Mouse (Mus musculus): ENCODE measurements around the gene Slc51a.

Slc51a gene

DNA sequence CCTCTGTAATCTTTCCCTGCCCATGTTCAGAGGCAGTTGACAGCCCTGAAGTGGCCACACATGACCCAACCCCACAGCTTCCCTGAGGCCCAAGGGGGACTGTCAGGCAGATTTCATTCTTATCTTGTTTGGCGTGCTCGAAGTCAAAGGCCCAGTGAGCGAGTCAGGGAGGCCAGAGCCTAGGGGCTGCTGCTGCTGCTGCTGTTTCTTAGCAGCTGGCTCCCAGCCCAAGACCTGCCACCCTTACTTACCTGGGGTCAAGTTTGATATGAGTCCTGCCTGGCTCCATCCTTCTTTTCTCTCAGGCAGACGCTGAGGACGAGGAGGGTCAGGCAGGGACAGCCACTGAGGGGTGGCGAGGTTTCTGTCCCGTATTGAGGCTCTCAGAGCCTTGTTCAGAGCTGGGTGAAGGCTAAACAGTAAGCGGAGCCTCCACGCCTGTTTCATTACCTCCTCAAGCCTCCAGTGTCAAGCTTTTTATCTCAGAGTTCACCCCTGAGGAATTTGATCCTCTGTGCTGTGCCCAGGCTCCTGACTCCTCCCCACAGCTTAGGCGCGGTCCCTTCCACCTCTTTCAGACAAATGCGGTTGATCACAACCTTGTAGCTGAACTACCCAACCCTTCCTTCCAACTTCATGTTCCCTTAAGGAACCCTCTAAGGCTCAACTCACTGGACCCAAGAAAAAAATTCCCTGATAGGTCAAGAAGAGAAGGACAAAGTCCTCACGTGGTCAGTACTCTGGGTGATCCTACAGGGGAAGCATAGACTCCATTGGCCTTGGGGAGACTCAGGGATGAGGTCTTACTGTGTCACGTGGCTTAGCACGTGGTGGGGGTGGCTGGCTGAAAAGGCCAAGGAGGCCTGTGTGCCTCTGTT lies at the start of gene Slc51a:
Gene Slc51a (minus strand): TSS at position 646 of the 878 bp plus-strand sequence.
- no peak for DNase-seq

- no peak for DNase-seq
Observed at GRCm38 (mm10) chr16:32535157-32535751, 47.6 kb upstream of the Slc51a start.

GRCm38 (mm10) chr16:32532878-32533826 lies 45.5 kb upstream of the Slc51a start:
- DNase-seq, result no peak

GRCm38 (mm10) chr16:32526906-32527305 lies 39.2 kb upstream of the Slc51a start:
- DNase-seq, result no peak

GRCm38 (mm10) chr16:32524244-32524615 lies 36.6 kb upstream of the Slc51a start:
- DNase-seq, result no peak

- peak; percentile 20 for DNase-seq
Observed at GRCm38 (mm10) chr16:32523462-32524243, 36.0 kb upstream of the Slc51a start.

- no peak for DNase-seq
Observed at GRCm38 (mm10) chr16:32522578-32523194, 35.0 kb upstream of the Slc51a start.

DNA sequence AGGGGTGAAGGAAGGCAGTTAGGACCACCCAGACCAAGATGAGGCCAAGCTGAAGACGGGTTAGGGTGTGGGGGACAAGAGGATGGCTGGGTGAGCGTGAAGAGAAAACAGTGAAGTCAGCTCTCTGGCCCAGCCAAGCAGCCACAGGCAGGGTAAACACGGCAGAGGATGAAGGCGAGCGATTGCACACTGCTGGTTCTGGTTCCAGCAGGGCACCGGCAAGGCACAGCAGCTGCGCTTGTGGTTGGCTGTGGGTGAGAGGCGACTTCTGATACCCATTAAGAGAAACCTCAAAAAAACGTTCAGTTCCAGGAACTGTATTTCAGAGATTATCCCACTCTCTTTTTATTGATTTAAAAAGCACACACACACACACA lies 32.7 kb upstream of the Slc51a start:
- no peak for DNase-seq

- DNase-seq, result no peak
Observed at GRCm38 (mm10) chr16:32519656-32520371, 32.1 kb upstream of the Slc51a start.

DNA sequence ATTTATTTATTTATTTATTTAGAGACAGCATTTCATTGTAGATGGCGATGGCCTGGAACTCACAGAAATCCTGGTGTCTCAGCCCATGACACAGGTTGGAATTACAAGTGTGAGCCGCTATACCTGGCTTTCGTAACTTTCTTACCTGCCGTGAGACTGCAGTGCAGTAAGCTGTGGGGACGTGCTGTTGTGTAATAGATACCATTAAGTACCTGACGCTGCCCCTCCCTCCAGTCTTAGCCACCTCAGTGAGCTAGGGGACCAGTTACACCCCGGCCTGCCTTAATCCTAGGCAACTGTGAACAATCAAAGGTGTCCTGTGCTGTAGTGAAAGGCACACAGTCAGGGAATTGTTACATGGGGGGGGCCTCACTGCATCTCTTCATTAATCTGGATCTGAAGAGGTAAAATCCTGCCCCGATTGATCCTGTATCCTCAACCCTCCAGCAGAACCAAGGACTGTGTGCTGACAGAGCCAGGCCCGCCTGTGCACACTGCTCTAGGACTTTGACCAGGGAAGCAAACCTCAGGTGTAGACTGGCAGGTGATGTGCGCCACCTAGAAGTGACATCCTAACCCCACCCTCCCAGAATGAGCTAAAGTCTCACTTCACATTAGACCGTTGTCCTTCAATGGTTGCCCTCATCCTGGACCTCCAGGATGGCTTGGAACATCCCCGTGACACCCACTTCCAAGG lies 30.3 kb upstream of the Slc51a start:
- no peak for DNase-seq

DNA sequence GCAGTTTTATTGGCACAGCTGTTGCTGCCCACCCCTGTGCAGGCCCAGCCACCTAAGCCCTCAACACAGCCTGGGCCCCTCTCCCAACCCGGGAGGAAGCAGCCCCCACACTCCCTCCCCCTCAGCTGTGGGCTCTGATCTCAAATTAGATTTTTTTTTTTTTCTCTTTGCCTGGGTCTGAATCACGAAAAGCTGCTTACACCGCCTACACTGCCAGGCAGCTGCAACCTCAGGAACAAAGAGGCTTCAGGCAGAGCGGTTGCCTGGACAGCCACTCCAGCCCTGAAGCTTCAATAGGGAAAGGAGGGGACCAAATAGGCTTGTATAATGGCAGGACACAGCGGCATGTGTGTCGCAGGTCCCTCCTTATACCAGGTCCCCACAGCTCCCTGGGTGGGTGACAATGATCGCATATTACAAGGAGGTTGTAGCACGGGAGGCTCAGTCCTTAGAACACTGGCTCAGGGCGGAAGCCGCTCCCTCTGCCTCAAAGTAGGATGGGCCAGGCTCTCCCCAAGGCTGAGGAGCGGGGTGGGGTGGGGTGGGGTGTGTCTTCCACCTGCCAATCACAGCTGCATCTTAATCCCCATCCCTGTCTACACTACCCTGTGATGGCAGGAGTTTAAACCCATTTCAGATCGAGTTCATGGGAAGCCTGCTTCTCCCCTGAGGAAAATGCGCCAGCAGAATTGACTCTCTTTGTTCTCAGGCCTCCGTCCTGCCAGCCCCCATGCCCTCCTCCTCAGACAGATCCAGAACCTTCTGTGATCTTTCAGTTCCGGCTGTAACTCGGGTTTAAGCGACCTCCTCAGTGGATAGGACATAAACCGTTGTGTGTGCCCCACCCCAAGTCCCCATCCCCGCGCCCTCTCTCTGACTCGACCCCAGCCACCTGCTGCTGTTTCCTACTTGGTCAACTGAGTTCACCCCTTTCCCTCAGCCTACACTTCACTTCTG lies 28.6 kb upstream of the Slc51a start:
- no peak for DNase-seq

DNA sequence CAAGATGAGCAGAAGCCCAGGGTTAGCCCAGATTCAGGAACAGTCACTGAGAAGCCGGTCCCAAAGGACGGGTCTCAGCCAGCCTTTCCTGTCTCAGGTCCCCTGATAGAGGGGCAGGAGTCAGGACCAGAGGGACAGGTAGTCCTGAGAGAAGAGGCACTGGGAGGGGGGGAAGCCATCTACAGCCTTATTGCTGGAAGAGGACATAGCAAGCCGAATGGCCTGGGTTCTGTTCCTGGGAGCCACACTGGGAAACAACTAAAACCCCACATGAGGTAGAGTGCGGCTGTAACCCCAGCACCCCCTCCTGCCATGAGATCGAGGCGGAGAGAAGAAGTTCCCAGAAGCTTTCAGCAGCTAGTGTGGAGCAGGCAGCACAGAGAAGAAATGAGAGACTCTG lies 26.3 kb upstream of the Slc51a start:
- no peak for DNase-seq

DNA sequence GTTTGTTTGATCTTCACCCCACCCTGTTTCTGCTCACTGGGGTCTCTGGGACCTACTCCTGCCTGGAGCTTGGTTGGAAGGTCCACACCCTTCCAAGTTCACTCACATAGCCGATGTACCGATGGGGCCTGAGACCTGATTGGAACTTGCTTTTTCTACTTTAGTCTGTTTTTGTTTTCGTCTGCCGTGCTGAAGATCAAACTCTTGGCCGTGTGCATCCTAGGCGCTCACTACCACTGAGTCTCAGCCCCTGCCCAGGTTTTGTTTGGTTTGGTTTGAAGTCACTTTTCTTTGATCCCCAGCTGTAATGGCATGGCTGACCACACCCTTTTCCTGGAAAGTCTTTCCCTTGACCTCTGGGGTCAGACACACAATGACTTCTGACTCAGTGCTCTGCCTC lies 25.7 kb upstream of the Slc51a start:
- DNase-seq, result no peak

DNA sequence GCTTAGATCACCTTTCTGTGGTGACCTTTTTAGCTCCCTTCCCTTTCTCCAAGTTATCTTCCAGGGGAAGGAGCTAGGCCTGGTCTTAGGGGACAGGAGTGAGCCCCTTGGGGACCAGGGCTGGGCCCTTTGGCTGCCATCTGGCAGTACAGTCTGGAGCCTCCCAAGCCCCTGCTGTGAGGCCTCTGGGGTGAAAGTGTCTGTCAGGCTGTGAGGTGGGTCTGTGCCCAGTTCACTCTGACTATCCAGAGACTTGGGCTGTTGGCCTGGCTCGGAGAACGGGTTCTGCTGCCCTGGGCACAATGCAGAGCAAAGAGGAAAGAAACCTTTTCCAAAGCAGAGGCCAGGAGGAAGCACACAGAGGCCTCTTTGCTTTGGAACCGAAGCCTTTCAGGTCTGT lies 25.2 kb upstream of the Slc51a start:
- DNase-seq, result no peak

DNA sequence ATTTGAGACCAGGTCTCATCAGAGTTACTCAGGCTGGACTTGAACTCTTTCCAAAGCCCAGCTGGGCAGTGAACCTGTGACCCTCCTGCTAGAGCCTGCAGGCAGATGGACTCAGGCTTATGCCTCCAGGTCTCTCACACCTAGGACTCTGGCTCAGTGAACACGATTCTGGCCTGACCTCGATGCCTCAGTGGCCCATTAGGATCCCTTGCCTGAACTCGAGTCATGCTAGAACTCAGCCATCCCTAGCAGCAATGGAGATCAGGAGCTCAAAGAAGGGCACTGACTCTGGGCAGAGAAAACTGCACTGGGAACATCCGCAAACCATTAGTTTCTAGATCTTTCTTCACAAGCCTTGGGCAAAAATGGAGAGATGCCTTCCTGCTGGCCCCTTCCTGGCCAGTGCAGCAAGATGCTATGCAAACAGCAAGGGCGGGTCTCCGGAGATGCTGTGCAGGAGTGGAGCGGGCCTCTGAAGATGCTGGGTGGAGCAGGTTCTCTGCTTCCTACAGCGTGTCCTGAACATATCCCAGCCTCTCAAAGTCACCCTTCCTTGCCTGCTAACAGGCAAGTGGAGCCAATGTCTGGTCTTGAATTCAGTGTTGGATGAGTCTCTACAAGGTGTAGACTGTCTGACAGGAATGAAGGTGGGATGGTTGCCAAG lies 24.3 kb upstream of the Slc51a start:
- DNase-seq, result no peak

DNA sequence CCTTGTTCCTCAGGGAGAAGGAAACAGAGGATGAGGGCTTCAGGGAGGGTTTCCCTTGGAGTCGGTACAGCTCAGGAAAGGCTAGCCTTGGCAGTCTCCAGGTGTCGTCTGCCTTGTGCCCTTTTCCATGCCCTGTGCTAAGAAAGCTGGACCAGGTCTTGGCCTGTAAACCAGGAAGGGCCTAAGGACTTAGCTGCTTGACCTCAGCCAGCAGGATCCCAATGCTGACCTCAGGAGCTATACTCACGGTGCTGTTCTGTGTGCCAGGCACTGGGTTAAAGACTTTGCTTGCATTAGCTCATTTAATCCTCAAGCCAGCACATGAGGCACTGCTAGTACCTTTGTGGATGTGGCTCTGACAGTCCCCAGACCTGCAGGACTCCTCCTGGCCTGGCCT lies 23.7 kb upstream of the Slc51a start:
- DNase-seq, result no peak

- DNase-seq, result no peak
Observed at GRCm38 (mm10) chr16:32510399-32511337, 23.0 kb upstream of the Slc51a start.

All from cerebellum, adult 9-10 months (tissue).